Mouse (Mus musculus): ENCODE measurements around the gene Foxi1. TPM values are rescaled to one million over a fixed set of nuclear protein-coding genes. Genes with fewer than 3 reads are reported as not detected.

Foxi1 gene
- polyA plus RNA-seq, 1 experiment, result not detected

GRCm38 (mm10) chr11:34165278-34165677 is 42.6 kb downstream of the Foxi1 start:
- TF ChIP-seq POLR2A (IDR thresholded peaks at IDR 0.05; ENCODE audit: low read depth, low read length) (no peak), CTCF (IDR thresholded peaks at IDR 0.05; ENCODE audit: extremely low read depth, insufficient read depth, insufficient read length, insufficient replicate concordance) (no peak)
- no peak overlapping the region for H3K27ac ChIP-seq (ENCODE audit: insufficient read depth, low read length)
- 94% methylated on average over 11 of the region's 11 CpGs for WGBS
- DNase-seq (ENCODE audit: low read depth in 1 of 2, low spot score in 2 of 2), result no peak
- H3K4me3 ChIP-seq (ENCODE audit: extremely low read depth, insufficient read depth, insufficient read length), result no peak overlapping the region
- H3K4me1 ChIP-seq (ENCODE audit: control insufficient read depth, insufficient read depth, insufficient read length), result no peaks in the 10 kb centered on the region
- no peaks in the 10 kb centered on the region for H3K36me3 ChIP-seq (ENCODE audit: control insufficient read depth, insufficient read depth, low read length)
- H3K27me3 ChIP-seq (ENCODE audit: control insufficient read depth, insufficient read depth, low read length), result no peaks in the 10 kb centered on the region

GRCm38 (mm10) chr11:34158916-34159315 is 49.0 kb downstream of the Foxi1 start:
- H3K36me3 ChIP-seq (ENCODE audit: control insufficient read depth, insufficient read depth, low read length), result no peaks in the 10 kb centered on the region
- WGBS, result 85% methylated on average over 9 of the region's 9 CpGs
- H3K27me3 ChIP-seq (ENCODE audit: control insufficient read depth, insufficient read depth, low read length), result no peaks in the 10 kb centered on the region
- no peak overlapping the region for H3K27ac ChIP-seq (ENCODE audit: insufficient read depth, low read length)
- no peaks in the 10 kb centered on the region for H3K4me1 ChIP-seq (ENCODE audit: control insufficient read depth, insufficient read depth, insufficient read length)
- no peak for DNase-seq (ENCODE audit: low read depth in 1 of 2, low spot score in 2 of 2)
- H3K4me3 ChIP-seq (ENCODE audit: extremely low read depth, insufficient read depth, insufficient read length), result no peak overlapping the region
- TF ChIP-seq CTCF (IDR thresholded peaks at IDR 0.05; ENCODE audit: extremely low read depth, insufficient read depth, insufficient read length, insufficient replicate concordance) (no peak), POLR2A (IDR thresholded peaks at IDR 0.05; ENCODE audit: low read depth, low read length) (no peak)

- Histone ChIP-seq H3K27ac (ENCODE audit: insufficient read depth, low read length) (no peak overlapping the region), H3K27me3 (ENCODE audit: control insufficient read depth, insufficient read depth, low read length) (no peaks in the 10 kb centered on the region), H3K36me3 (ENCODE audit: control insufficient read depth, insufficient read depth, low read length) (no peaks in the 10 kb centered on the region), H3K4me1 (ENCODE audit: control insufficient read depth, insufficient read depth, insufficient read length) (no peaks in the 10 kb centered on the region), H3K4me3 (ENCODE audit: extremely low read depth, insufficient read depth, insufficient read length) (no peak overlapping the region)
- TF ChIP-seq POLR2A (IDR thresholded peaks at IDR 0.05; ENCODE audit: low read depth, low read length) (no peak), CTCF (IDR thresholded peaks at IDR 0.05; ENCODE audit: extremely low read depth, insufficient read depth, insufficient read length, insufficient replicate concordance) (no peak)
- WGBS, result 92% methylated on average over 7 of the region's 7 CpGs
- DNase-seq (ENCODE audit: low read depth in 1 of 2, low spot score in 2 of 2), result no peak
Measured at GRCm38 (mm10) chr11:34155235-34155634, 52.7 kb downstream of the Foxi1 start.

Other genes with a start within 250 kb of the Foxi1 start
- gene Kcnmb1, start 245.1 kb downstream of the Foxi1 start, polyA plus RNA-seq (2012; rRNA removed), result 0.27 and 0.48 TPM in 2 replicates
- gene Kcnip1, start 214.9 kb downstream of the Foxi1 start, polyA plus RNA-seq (2012; rRNA removed), result not detected in 2 replicates
- gene Lcp2, start 161.2 kb downstream of the Foxi1 start, polyA plus RNA-seq (2012; rRNA removed), result 34.0 and 34.2 TPM in 2 replicates
- not detected in 2 replicates for gene 4930469K13Rik, start 109.5 kb downstream of the Foxi1 start, polyA plus RNA-seq (2012; rRNA removed)
- 0.05 TPM in 1 of 2 replicates, not detected in the other for gene Fam196b, start 106.7 kb upstream of the Foxi1 start, polyA plus RNA-seq (2012; rRNA removed)